In the genomic region with DNA sequence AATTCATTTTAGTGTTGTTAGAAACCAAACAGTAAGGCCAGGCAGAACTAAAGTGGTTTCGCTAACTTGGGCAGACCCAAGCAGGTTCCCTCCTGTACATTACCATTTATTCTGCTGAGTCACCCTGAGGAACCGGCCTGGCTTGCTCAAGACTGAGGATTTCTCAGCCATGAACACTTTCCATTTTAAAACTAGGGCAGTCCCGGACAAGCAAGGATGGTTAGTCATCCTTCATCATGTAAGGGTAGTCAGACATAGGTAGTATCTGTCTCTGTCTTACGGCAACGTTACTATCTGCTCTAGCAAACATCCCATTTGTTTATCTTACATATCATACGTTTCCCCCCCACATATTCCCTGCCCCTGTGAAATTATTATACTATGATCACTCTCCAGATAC, we compare ENCODE assay signal across 1 mouse cellular context.
TF ChIP-seq lines count a peak whose summit lies in the region.

No protein-coding gene starts in this region.

TF ChIP-seq in MEL, 35 proteins besides CTCF, POLR2A, EP300 and RAD21 (continued from another document):
- peak; percentile 13; the same call in 1 of the 2 replicates for TF ChIP-seq MAFK (IDR thresholded peaks at IDR 0.05; ENCODE audit: borderline replicate concordance, low read depth, low read length)
- no peak for TF ChIP-seq E2F4 (IDR thresholded peaks at IDR 0.05; ENCODE audit: borderline replicate concordance, low read depth, low read length)
- peak; percentile 56 for TF ChIP-seq GATA1 (IDR thresholded peaks at IDR 0.05; ENCODE audit: low read depth, low read length)
- no peak for TF ChIP-seq MYC (IDR thresholded peaks at IDR 0.05; ENCODE audit: low read depth, low read length)
- no peak for TF ChIP-seq JUND (IDR thresholded peaks at IDR 0.05; ENCODE audit: low read depth, low read length)
- TF ChIP-seq MXI1 (IDR thresholded peaks at IDR 0.05; ENCODE audit: low read depth, low read length) = no peak
- TF ChIP-seq TCF12 (IDR thresholded peaks at IDR 0.05; ENCODE audit: low read depth, low read length) = peak; percentile 27; the same call in 1 of the 2 replicates
- peak; percentile 62; the same call in 1 of the 2 replicates for TF ChIP-seq GABPA (IDR thresholded peaks at IDR 0.05; ENCODE audit: low read depth, low read length)
- no peak for TF ChIP-seq MEF2A (IDR thresholded peaks at IDR 0.05; ENCODE audit: extremely low read depth, insufficient replicate concordance, low read depth, low read length, poor library complexity, severe bottlenecking)
- TF ChIP-seq MYB (IDR thresholded peaks at IDR 0.05; ENCODE audit: low read depth, low read length) = no peak
- no peak for TF ChIP-seq MAZ (IDR thresholded peaks at IDR 0.05; ENCODE audit: low read depth, low read length)
- TF ChIP-seq MAX (IDR thresholded peaks at IDR 0.05; ENCODE audit: low read length) = no peak
- no peak for TF ChIP-seq UBTF (IDR thresholded peaks at IDR 0.05; ENCODE audit: borderline replicate concordance, insufficient read depth, low read depth, low read length)
- TF ChIP-seq SIN3A (IDR thresholded peaks at IDR 0.05; ENCODE audit: low read length) = no peak; the same call in 1 of the 2 replicates
- no peak for TF ChIP-seq BHLHE40 (IDR thresholded peaks at IDR 0.05; ENCODE audit: borderline replicate concordance, low read depth, low read length)
- TF ChIP-seq RCOR1 (IDR thresholded peaks at IDR 0.05; ENCODE audit: low read depth, low read length) = no peak
- 0 out of 2 replicates have a peak, but pooled peaks have one; percentile 4 for TF ChIP-seq ETS1 (IDR thresholded peaks at IDR 0.05; ENCODE audit: low read depth, low read length)
- no peak for TF ChIP-seq POLR2AphosphoS5 (IDR thresholded peaks at IDR 0.05; ENCODE audit: borderline replicate concordance, low read depth, low read length)
- TF ChIP-seq CHD2 (IDR thresholded peaks at IDR 0.05; ENCODE audit: low read length) = no peak
- TF ChIP-seq TAL1 (IDR thresholded peaks at IDR 0.05; ENCODE audit: low read length) = no peak
- TF ChIP-seq ZC3H11A (IDR thresholded peaks at IDR 0.05; ENCODE audit: low read depth, low read length) = no peak; the same call in 1 of the 2 replicates
- TF ChIP-seq SMC3 (IDR thresholded peaks at IDR 0.05; ENCODE audit: low read depth, low read length) = no peak
- no peak for TF ChIP-seq HCFC1 (IDR thresholded peaks at IDR 0.05; ENCODE audit: low read depth, low read length)
- TF ChIP-seq ZNF384 (IDR thresholded peaks at IDR 0.05; ENCODE audit: low read depth, low read length) = no peak
- TF ChIP-seq USF1 (IDR thresholded peaks at IDR 0.05; ENCODE audit: low read depth, low read length) = no peak
- TF ChIP-seq ZMIZ1 (IDR thresholded peaks at IDR 0.05; ENCODE audit: low read depth, low read length) = no peak
- TF ChIP-seq ZKSCAN1 (IDR thresholded peaks at IDR 0.05; ENCODE audit: low read depth, low read length) = no peak
- TF ChIP-seq POLR2AphosphoS2 (IDR thresholded peaks at IDR 0.05; ENCODE audit: low read length) = no peak
- no peak for TF ChIP-seq CHD1 (IDR thresholded peaks at IDR 0.05; ENCODE audit: low read depth, low read length)
- TF ChIP-seq KAT2A (conservative IDR thresholded peaks at IDR 0.05; ENCODE audit: low read depth, low read length) = 0 out of 2 replicates have a peak, but pooled peaks have one; percentile 3
TF ChIP-seq in MEL: peak in this region for 7.
